ENCODE assay signal across 8 mouse cellular contexts in genomic region chr19:47301303-47302190, GRCm38 (mm10).
A peak's percentile ranks its signal among the peaks of the same experiment; 100 is the strongest.
DNase-seq lines count a peak whose midpoint lies in the region; ATAC-seq lines count a peak whose summit lies in the region.

No protein-coding gene starts in this region.

- intact Hi-C loops in heart, postnatal 14 days (cut with DNase I) = no loop called here

- H3K4me2 ChIP-seq in heart, embryonic 11.5 days = peak overlapping the region; percentile 31
- peak overlapping the region; percentile 31 for H3K4me2 ChIP-seq in hindbrain, embryonic 12.5 days (replicated peaks)
- peak overlapping the region; percentile 36 for H3K4me2 ChIP-seq in midbrain, embryonic 12.5 days (replicated peaks)

- WGBS in heart, embryonic 11.5 days (ENCODE audit: insufficient replicate concordance) = 25% methylated on average over 19 of the region's 19 CpGs
- 6% methylated on average over 19 of the region's 19 CpGs for WGBS in hindbrain, embryonic 12.5 days
- WGBS in midbrain, embryonic 12.5 days = 5% methylated on average over 19 of the region's 19 CpGs

- H3K9ac ChIP-seq in heart, embryonic 11.5 days (ENCODE audit: low read depth, low read length) = peak overlapping the region; percentile 39; the same call in 1 of the 2 replicates
- H3K9ac ChIP-seq in hindbrain, embryonic 12.5 days = peak overlapping the region; percentile 46; the same call in 1 of the 2 replicates
- H3K9ac ChIP-seq in midbrain, embryonic 12.5 days (replicated peaks) = no peak overlapping the region; the same call in 1 of the 2 replicates

- H3K4me1 ChIP-seq in heart, embryonic 11.5 days (ENCODE audit: control insufficient read depth, insufficient read depth, low read length) = peaks cover 37% of the 10 kb centered on the region
- H3K4me1 ChIP-seq in hindbrain, embryonic 12.5 days = peaks cover 39% of the 10 kb centered on the region
- peaks cover 23% of the 10 kb centered on the region for H3K4me1 ChIP-seq in midbrain, embryonic 12.5 days

- peak overlapping the region; percentile 64 for H3K27ac ChIP-seq in heart, embryonic 11.5 days (ENCODE audit: low read depth, low read length)
- H3K27ac ChIP-seq in hindbrain, embryonic 12.5 days = peak overlapping the region; percentile 88
- H3K27ac ChIP-seq in midbrain, embryonic 12.5 days (replicated peaks) = peak overlapping the region; percentile 87

- H3K36me3 ChIP-seq in heart, embryonic 11.5 days (ENCODE audit: control insufficient read depth, insufficient read depth, low read length) = peaks cover 4% of the 10 kb centered on the region
- no peaks in the 10 kb centered on the region for H3K36me3 ChIP-seq in hindbrain, embryonic 12.5 days
- H3K36me3 ChIP-seq in midbrain, embryonic 12.5 days = no peaks in the 10 kb centered on the region

- H3K9me3 ChIP-seq in heart, embryonic 11.5 days (replicated peaks; ENCODE audit: control insufficient read depth, low read length) = no peaks in the 10 kb centered on the region
- no peaks in the 10 kb centered on the region for H3K9me3 ChIP-seq in hindbrain, embryonic 12.5 days (replicated peaks)
- H3K9me3 ChIP-seq in midbrain, embryonic 12.5 days = no peaks in the 10 kb centered on the region

- H3K27me3 ChIP-seq in heart, embryonic 11.5 days (ENCODE audit: control insufficient read depth, insufficient read depth, low read length) = no peaks in the 10 kb centered on the region
- H3K27me3 ChIP-seq in hindbrain, embryonic 12.5 days = no peaks in the 10 kb centered on the region
- peaks cover 5% of the 10 kb centered on the region; the same call in 1 of the 2 replicates for H3K27me3 ChIP-seq in midbrain, embryonic 12.5 days

- no peak for DNase-seq in heart, postnatal 14 days
- DNase-seq in adipocyte (ENCODE audit: low spot score) = peak; percentile 68
- no peak for DNase-seq in adrenal gland, adult 18-20 months (ENCODE audit: low spot score in 2 of 2)
- DNase-seq in frontal cortex, postnatal 10 days (ENCODE audit: low spot score in 2 of 2) = no peak
- no peak for DNase-seq in right cerebral cortex, adult 18-20 months

- no peak overlapping the region for H3K4me3 ChIP-seq in heart, embryonic 11.5 days (ENCODE audit: low read depth, low read length)
- H3K4me3 ChIP-seq in hindbrain, embryonic 12.5 days = no peak overlapping the region
- H3K4me3 ChIP-seq in midbrain, embryonic 12.5 days = no peak overlapping the region

- no peak for ATAC-seq in heart, embryonic 11.5 days (replicated peaks; ENCODE audit: insufficient number of reproducible peaks, low FRiP score, low TSS enrichment)
- ATAC-seq in hindbrain, embryonic 12.5 days (ENCODE audit: low FRiP score) = peak; percentile 79
- ATAC-seq in midbrain, embryonic 12.5 days (ENCODE audit: low FRiP score, low read depth) = peak; percentile 86
